Mouse (Mus musculus) stomach, embryonic 16.5 days (tissue): Measurements from ENCODE around the gene Cldn22. TPM values are rescaled to one million over a fixed set of nuclear protein-coding genes. Genes with fewer than 3 reads are reported as not detected.
"Not testable (repeated sequence)": the region's sequence is repeated elsewhere in the genome, so short reads cannot be mapped to it uniquely, and the experiment has no call there.

Experiments used
- ATAC-seq: fragments of 200-750 bp; cut with Nextera tagmentation; 2 replicates; pipeline ENCODE4 v1.8.0; 2017; ENCODE audit warnings: moderate number of reproducible peaks, moderate TSS enrichment; ENCODE audit not compliant: insufficient read depth, low FRiP score
- H3K27ac ChIP-seq: fragments of 300-500 bp; sonication (generic); 2 replicates; pipeline ENCODE4 v1.5.1; 2014; ENCODE audit warnings: low read length
- H3K27me3 ChIP-seq: fragments of 300-500 bp; sonication (generic); 2 replicates; pipeline ENCODE4 v1.6.1; 2014; ENCODE audit warnings: low read length, control low read depth, mixed read lengths; ENCODE audit not compliant: control insufficient read depth, insufficient read depth
- H3K36me3 ChIP-seq: fragments of 300-500 bp; sonication (generic); 2 replicates; pipeline ENCODE4 v1.6.1; 2014; ENCODE audit warnings: low read length; ENCODE audit not compliant: control insufficient read depth, insufficient read depth
- H3K4me1 ChIP-seq: fragments of 300-500 bp; sonication (generic); 2 replicates; pipeline ENCODE4 v1.6.1; 2014; ENCODE audit warnings: low read length, control low read depth, mixed read lengths; ENCODE audit not compliant: control insufficient read depth, insufficient read depth
- H3K4me2 ChIP-seq: fragments of 300-500 bp; sonication (generic); 2 replicates; pipeline ENCODE4 v1.6.1; 2014; ENCODE audit warnings: low read depth, low read length, mixed read lengths
- H3K4me3 ChIP-seq: fragments of 300-500 bp; sonication (generic); replicated peaks from 2 replicates; pipeline ENCODE4 v1.5.1; 2014; ENCODE audit warnings: mild to moderate bottlenecking, low read length
- H3K9ac ChIP-seq: fragments of 300-500 bp; sonication (generic); 2 replicates; pipeline ENCODE4 v1.6.1; 2014; ENCODE audit warnings: low read length
- H3K9me3 ChIP-seq: fragments of 300-500 bp; sonication (generic); replicated peaks from 2 replicates; pipeline ENCODE4 v1.6.1; 2016; ENCODE audit warnings: low read length, control low read depth; ENCODE audit not compliant: control insufficient read depth
- WGBS: fragments of 180-500 bp; shearing (Covaris S2); extraction: QIAGEN DNeasy Blood & Tissue Kit; methylation state at CpG from one replicate; pipeline ENCODE4 v1.1.7; 2014; 5-methylcytosine and 5-hydroxymethylcytosine counted together
- polyA plus RNA-seq: library from polyadenylated mRNA; unstranded; fragments of >200 nt; fragmentation: Nextera tagmentation; extraction: Ambion mirVana; gene quantifications from 2 replicates; pipeline ENCODE4 v1.2.1, GENCODE M21; 2015

The Cldn22 gene
- polyA plus RNA-seq, 1 experiment from 2014 or later: not detected

GRCm38 (mm10) chr8:47822541-47822940, 1.7 kb upstream of the Cldn22 start:
- not testable (repeated sequence) for H3K9me3 ChIP-seq, H3K27me3 ChIP-seq, H3K27ac ChIP-seq, H3K9ac ChIP-seq, ATAC-seq, H3K4me2 ChIP-seq, H3K4me3 ChIP-seq, H3K36me3 ChIP-seq
- WGBS: 66% methylated on average over 7 of the region's 9 CpGs
- peaks cover 14% of the 10 kb centered on the region for H3K4me1 ChIP-seq

- Histone ChIP-seq H3K4me3 (no peak overlapping the region), H3K27ac (peak overlapping the region; percentile 76), H3K36me3 (no peaks in the 10 kb centered on the region), H3K9me3 (no peaks in the 10 kb centered on the region), H3K4me2 (no peak overlapping the region), H3K4me1 (peaks cover 14% of the 10 kb centered on the region), H3K9ac (0 out of 2 replicates have a peak overlapping the region, but pooled peaks have one; percentile 26), H3K27me3 (no peaks in the 10 kb centered on the region)
- peak; percentile 76 for ATAC-seq
- WGBS: 17% methylated on average over 10 of the region's 10 CpGs
These were observed 505 bp upstream of the Cldn22 start for GRCm38 (mm10) chr8:47823777-47824176.

DNA sequence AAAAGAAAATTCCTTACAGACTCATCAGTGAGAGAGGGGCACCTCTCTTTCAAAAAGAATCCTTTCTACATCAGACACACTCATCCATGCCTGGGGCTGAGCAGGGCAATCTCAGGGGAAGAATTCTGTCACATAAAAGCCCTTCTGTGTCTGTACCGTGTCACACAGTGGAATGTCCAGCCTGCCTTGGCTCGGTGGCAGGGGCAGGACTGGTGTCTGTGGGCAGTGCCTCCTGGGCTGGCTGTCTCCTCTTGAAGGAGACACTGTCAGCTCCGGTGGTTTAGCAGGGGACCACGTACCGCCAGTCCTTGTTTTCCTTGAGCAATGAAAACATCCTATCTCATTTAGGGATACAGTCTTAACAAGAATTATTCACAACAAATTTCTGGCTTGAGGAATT, 1.3 kb downstream of the Cldn22 start:
- Histone ChIP-seq H3K4me1 (peaks cover 14% of the 10 kb centered on the region), H3K9me3 (no peaks in the 10 kb centered on the region), H3K9ac (no peak overlapping the region), H3K27me3 (no peaks in the 10 kb centered on the region), H3K36me3 (0 out of 2 replicates have a peak, but pooled peaks cover under 1% of the 10 kb centered on the region), H3K27ac (no peak overlapping the region), H3K4me3 (no peak overlapping the region), H3K4me2 (no peak overlapping the region)
- 71% methylated on average over 5 of the region's 5 CpGs for WGBS
- ATAC-seq: no peak

- 0 out of 2 replicates have a peak, but pooled peaks cover 7% of the 10 kb centered on the region for H3K36me3 ChIP-seq
- peaks cover 14% of the 10 kb centered on the region for H3K4me1 ChIP-seq
- no peak overlapping the region for H3K4me3 ChIP-seq
- H3K27me3 ChIP-seq: no peaks in the 10 kb centered on the region
- no peak overlapping the region for H3K27ac ChIP-seq
- no peaks in the 10 kb centered on the region for H3K9me3 ChIP-seq
- H3K9ac ChIP-seq: no peak overlapping the region
- 79% methylated on average over 9 of the region's 9 CpGs for WGBS
- ATAC-seq: no peak
- no peak overlapping the region for H3K4me2 ChIP-seq
These were observed 2.6 kb downstream of the Cldn22 start for GRCm38 (mm10) chr8:47826911-47827310.

DNA sequence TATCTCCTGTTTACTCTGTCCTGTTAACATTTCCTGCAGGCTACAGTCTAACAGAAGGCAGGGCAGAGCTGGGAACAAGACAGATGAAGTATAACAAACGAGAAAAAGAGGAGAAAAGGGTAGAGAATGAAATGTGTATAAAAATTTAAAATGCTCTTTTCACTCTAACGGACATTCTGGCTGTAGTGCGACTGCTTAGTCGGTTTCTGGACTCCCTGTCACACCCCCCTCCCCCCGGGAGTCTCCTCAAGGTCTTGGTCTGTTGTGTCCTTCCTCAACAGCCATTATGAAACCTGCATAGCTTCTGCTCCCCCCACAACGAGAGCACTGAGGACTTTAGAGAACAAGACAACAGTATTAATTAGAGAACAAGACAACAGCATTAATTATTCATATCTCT, 8.3 kb downstream of the Cldn22 start:
- Histone ChIP-seq H3K27ac (no peak overlapping the region), H3K4me2 (no peak overlapping the region), H3K9ac (no peak overlapping the region), H3K36me3 (0 out of 2 replicates have a peak, but pooled peaks cover 7% of the 10 kb centered on the region), H3K27me3 (no peaks in the 10 kb centered on the region), H3K9me3 (no peaks in the 10 kb centered on the region), H3K4me1 (no peaks in the 10 kb centered on the region), H3K4me3 (no peak overlapping the region)
- WGBS: 36% methylated on average over 6 of the region's 6 CpGs
- ATAC-seq: no peak

GRCm38 (mm10) chr8:47833944-47834343, 9.7 kb downstream of the Cldn22 start:
- H3K4me3 ChIP-seq: no peak overlapping the region
- H3K27ac ChIP-seq: no peak overlapping the region
- H3K9me3 ChIP-seq: no peaks in the 10 kb centered on the region
- WGBS: 91% methylated on average over 1 of the region's 1 CpGs
- no peaks in the 10 kb centered on the region for H3K27me3 ChIP-seq
- H3K36me3 ChIP-seq: 0 out of 2 replicates have a peak, but pooled peaks cover 7% of the 10 kb centered on the region
- ATAC-seq: no peak
- H3K4me2 ChIP-seq: no peak overlapping the region
- H3K9ac ChIP-seq: no peak overlapping the region
- H3K4me1 ChIP-seq: no peaks in the 10 kb centered on the region

- Histone ChIP-seq H3K36me3 (peaks cover 19% of the 10 kb centered on the region), H3K4me3 (no peak overlapping the region), H3K9me3 (peaks cover 4% of the 10 kb centered on the region), H3K4me2 (no peak overlapping the region), H3K27me3 (no peaks in the 10 kb centered on the region), H3K27ac (no peak overlapping the region), H3K4me1 (no peaks in the 10 kb centered on the region), H3K9ac (no peak overlapping the region)
- ATAC-seq: no peak
- WGBS: 77% methylated on average over 7 of the region's 7 CpGs
These were observed 18.8 kb downstream of the Cldn22 start for GRCm38 (mm10) chr8:47843063-47843462.

DNA sequence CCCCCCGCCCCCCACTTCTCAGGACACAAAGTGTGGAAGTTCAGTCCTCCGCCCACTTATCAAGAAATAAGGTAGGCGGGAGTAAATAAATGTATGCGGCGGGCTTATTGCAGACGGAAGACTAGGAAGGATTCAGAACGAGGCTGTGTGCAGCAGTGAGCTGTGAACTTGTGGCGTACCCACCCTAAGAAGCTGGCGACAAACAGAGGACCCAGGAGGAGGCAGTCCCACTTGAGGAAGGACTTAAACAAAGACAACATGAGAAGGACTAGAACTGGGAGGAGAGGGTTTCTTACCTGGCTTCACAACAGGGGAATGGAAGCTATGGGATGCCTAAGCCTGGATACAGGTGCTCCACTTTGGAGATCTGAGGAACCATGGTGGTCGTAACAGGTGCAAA, 19.4 kb downstream of the Cldn22 start:
- no peak overlapping the region for H3K4me3 ChIP-seq
- H3K9ac ChIP-seq: no peak overlapping the region
- no peaks in the 10 kb centered on the region for H3K4me1 ChIP-seq
- ATAC-seq: no peak
- H3K36me3 ChIP-seq: peaks cover 20% of the 10 kb centered on the region
- H3K27ac ChIP-seq: no peak overlapping the region
- no peaks in the 10 kb centered on the region for H3K27me3 ChIP-seq
- no peak overlapping the region for H3K4me2 ChIP-seq
- WGBS: 92% methylated on average over 10 of the region's 10 CpGs
- H3K9me3 ChIP-seq: peaks cover 4% of the 10 kb centered on the region

GRCm38 (mm10) chr8:47845956-47846355, 21.7 kb downstream of the Cldn22 start:
- Histone ChIP-seq H3K9ac (no peak overlapping the region), H3K27me3 (no peaks in the 10 kb centered on the region), H3K4me3 (no peak overlapping the region), H3K9me3 (no peaks in the 10 kb centered on the region), H3K4me2 (no peak overlapping the region), H3K4me1 (no peaks in the 10 kb centered on the region), H3K27ac (no peak overlapping the region), H3K36me3 (peaks cover 19% of the 10 kb centered on the region)
- WGBS: 87% methylated on average over 13 of the region's 13 CpGs
- ATAC-seq: no peak

DNA sequence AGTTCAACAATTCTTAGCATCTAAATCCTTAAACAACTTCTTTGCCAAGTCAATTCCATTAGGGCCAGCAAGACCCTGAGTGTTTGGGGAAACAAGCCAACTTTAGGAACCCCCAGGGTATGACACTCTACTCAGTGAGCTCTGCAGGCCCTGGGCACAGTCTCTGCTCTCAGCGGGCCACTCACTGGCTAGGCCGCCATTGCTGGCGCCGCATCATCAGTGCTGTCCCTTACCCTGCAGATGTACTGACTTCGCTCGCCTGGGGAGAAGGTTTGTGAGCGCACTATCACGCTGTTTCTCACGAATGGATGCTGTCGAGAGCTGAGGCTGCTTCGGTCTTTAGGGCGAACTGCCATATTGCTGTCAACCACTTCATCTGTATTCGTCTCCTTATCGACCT, 22.9 kb downstream of the Cldn22 start:
- ATAC-seq: no peak
- no peak overlapping the region for H3K4me2 ChIP-seq
- H3K4me3 ChIP-seq: no peak overlapping the region
- WGBS: 93% methylated on average over 14 of the region's 14 CpGs
- H3K27me3 ChIP-seq: no peaks in the 10 kb centered on the region
- H3K9me3 ChIP-seq: no peaks in the 10 kb centered on the region
- H3K9ac ChIP-seq: no peak overlapping the region
- H3K36me3 ChIP-seq: peaks cover 19% of the 10 kb centered on the region
- no peak overlapping the region for H3K27ac ChIP-seq
- peaks cover 2% of the 10 kb centered on the region; the same call in 1 of the 2 replicates for H3K4me1 ChIP-seq
